Mouse (Mus musculus) right cerebral cortex, postnatal 14 days (tissue): ENCODE measurements around the gene N6amt1.

Experiments
- DNase-seq: peaks from one replicate; pipeline ENCODE4 v3.0.0; 2022

Gene N6amt1

GRCm38 (mm10) chr16:87393813-87394548, 40.0 kb downstream of the N6amt1 start:
- DNase-seq: peak; percentile 54

DNA sequence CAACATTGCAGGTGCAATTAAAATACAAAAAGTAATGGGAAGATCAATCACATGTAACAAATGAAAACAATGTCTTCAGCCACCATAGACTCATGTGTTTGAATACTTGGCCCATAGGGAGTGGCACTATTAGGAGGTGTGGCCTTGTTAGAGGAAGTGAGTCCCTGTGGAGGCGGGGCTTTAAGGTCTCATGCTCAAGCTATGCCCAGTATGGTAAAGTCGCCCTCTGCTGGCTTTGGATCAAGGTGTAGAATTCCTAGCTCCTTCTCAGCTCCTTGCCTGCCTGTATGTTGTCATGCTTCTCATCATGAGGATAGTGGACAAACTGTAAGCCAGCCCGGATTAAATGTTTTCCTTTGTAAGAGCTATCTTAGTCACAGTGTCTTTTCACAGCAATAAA, 51.0 kb downstream of the N6amt1 start:
- no peak for DNase-seq
